Mouse (Mus musculus) adrenal gland, postnatal 36 days (tissue): ENCODE results near the gene Cul9. TPM values are rescaled to one million over a fixed set of nuclear protein-coding genes. Genes with fewer than 3 reads are reported as not detected.
A peak's percentile ranks its signal among the peaks of the same experiment; 100 is the strongest.
"Not testable (repeated sequence)": the region's sequence is repeated elsewhere in the genome, so short reads cannot be mapped to it uniquely, and the experiment has no call there.

Experiments
- DNase-seq, 2 experiments: peaks; one replicate each; pipeline ENCODE4 v3.0.0; 2021; ENCODE audit warnings: mixed read lengths in 1 of 2
- long read RNA-seq, 2 experiments: library from polyadenylated mRNA; stranded (forward); transcript quantifications; one replicate each; pipeline ENCODE4 v2.0.0; 2021; ENCODE audit warnings: borderline sequencing depth in 2 of 2
- total RNA-seq, 2 experiments: library from RNA; stranded (reverse); gene quantifications; 2 replicates each; pipeline ENCODE4 v1.2.3; 2021

Cul9 gene
- total RNA-seq: 10 to 100 TPM; 21.5 to 25.5 TPM
- long read RNA-seq, experiment 1, partial matches to known transcripts: 14 of 17 reads
- long read RNA-seq, experiment 1, other reads (novel, unspliced or antisense): 3 of 17 reads
- long read RNA-seq, experiment 2, partial matches to known transcripts: 6 of 6 reads
- long read RNA-seq, experiment 2, other reads (novel, unspliced or antisense): 0 of 6 reads

DNA sequence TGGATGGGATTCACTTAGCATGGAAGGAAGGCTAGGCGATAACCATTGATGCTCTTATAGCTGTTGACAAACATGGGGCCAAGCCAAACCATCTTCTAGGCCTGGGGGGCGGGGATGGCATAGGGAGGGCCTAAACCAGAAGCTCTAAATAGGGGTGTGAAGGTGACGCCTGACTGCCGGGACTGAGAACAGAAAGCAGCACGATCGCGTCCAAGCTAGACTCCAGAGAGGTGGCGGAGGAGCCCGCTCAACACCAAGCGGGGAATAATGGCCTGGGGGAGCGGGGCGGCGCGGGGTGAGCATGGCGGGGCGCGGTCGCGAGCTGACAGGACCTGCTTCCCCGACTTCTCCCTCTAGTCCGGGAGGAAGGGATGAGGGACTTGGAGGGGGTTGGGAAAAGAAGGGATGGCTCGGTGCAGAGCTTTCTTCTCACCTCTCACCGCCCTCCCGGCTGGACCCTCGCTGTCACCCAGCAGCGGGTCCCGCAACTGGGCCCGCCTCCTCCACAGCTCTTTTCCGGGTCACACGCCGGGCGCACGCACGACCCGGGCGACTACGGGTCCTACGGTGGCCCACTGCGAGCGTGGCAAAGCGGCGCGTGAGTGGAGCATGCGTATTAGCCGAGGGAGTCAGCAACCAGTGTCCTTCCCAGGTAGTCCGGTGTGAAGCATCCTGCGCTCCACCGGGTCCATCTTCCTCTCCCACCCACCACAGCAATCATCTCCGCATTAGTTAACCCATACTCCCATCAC is at the start of gene Cul9:
TSS of gene Cul9 (minus strand) at position 576 of the 752 bp plus-strand sequence.
- DNase-seq: peak; percentile 89 to 91

DNA sequence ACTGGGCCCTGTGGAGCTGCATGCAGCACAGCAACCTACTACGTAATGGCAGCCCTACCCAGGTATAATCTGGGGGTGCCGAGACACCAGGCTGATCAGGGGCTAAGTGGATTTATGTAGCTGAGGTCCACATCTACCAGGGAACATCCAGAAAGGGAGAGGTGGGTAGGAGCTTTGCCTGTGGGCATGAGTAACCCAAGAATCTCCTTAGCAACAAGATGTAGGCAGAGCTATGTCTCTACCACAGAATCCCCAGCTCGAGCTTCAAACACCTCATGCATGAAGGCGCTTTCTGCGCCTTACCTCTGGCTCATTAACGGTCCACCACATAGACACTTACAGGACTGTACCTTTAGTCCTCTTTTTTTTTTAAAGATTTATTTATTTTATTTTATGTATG is 49.1 kb upstream of the Cul9 start:
- DNase-seq: no peak

DNA sequence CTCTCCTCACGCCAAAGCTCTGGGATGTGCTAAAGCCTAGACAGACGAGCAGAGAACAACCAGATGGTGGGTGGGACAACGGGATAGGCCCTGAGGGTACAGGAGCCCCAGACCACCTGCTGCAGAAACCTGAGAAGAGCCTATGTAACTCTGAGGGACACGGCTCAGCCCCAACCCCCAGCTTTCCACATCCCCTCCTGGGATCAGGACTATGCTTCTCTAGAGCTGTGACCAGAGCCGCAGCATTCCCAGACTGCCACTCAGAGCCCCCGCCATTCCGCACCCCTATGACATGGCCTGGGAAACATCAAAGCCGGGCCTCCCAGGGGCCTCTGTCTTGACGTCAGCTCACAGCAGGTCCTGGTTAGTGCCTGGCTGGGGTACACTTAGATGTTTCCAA is 48.4 kb upstream of the Cul9 start:
- DNase-seq: no peak

DNA sequence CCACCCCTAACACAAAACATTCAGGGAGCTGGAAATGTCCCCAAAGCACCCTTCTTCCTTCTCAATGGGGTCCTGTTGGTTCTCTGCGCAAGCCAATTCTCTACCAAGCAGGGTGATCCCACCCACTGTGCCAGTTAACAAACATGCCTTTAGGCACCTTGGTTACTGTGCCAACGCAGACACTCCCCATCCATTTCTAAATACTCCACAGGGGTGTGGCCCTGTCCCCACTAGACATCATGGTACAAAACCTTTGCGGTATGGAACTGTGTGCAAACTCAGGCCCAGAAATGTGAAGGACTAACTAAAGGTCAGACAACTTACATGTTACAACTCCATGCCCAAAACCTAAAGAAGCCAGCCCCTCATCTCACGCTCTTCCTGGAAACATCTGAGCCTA is 46.9 kb upstream of the Cul9 start:
- no peak for DNase-seq

DNA sequence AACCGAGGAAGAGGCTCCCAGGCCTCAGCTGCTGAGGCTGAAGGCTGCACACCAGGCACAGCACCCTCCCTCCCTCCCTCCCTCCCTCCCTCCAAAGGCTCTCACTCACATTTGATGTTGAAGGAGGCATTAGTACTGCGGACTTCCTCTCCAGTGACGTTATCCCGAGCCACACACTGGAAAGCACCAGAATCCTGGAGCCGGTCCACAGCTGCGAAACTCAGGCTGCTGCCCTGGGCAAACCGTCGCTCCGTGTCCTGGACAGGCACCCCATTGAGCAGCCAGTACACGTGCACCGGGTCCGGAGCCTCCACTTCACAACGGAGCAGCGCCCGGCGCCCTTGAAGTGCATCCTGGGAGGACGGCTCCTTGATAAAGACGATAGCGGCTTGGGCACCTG is 45.2 kb upstream of the Cul9 start:
- DNase-seq: peak in 1 of 2 experiments; percentile 22

DNA sequence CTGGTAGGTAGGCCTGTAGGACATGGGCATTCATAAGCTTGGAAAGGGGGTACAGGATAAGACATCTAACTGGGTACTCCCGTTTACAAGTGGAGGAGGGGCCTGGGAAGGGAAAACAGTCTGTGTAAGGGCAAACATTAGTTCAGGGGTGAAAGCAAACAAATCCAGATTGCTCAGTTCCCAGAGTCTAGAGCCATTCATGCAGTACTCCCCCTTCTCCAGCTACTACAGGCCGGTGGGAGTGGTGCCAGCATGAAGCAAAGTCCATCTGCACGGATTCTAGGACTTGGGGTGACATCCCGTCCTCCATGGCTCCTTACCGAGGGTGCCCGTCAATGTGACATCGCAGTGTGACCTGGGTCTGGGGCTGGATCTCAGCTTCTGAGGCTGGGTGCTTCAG is 44.3 kb upstream of the Cul9 start:
- no peak for DNase-seq

DNA sequence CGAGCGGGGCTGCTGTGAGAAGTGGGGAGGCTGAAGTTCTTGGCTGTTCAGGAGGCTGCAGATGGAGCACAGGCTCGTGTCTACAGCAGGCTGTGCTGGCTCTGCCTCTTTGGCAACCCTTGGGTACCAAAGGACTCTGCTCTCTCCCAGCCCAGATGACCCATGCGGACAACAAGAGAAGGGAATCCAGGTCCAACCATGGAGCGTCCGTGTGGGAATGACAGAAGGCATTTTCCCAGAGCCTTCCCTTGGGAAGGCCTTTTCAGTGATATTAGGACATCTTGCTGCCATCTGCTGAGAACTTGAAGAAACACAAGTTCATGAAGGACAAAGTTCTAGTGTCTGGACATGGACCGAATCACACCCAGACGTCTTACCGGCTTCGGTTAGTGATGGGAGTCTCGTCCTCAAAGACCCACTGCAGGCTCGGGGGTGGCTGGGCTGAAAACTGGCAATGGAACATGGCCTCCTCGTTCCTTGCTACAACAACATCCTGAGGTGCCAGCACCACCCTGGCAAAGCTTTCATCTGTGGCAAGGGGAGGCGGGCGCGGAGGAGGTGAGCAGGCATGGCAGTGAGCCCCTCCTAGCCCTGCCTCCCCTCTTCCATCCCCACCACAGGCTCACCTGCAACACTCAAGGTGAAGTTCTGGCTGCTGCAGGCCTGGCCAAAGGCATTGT is 43.6 kb upstream of the Cul9 start:
- DNase-seq: no peak

DNA sequence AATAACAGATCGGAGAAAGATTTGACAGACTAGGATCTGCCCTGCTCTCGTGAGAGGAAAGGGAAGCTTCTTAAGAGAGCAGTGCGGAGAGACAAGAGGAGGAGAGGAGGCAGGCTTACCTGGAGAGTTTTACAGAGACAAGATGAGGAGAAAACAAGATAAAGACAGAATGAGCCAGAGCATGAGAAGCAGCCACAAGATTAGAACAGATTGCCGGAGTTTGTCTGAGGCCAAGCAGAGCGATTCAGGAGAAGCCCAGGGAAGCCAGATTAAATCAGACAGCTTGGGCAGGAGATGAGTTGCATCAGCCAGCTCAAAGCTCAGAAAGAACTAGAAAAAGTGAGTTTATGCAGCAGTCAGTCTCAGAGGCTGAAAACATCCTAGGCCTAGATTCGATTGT is 42.7 kb upstream of the Cul9 start:
- DNase-seq: no peak

DNA sequence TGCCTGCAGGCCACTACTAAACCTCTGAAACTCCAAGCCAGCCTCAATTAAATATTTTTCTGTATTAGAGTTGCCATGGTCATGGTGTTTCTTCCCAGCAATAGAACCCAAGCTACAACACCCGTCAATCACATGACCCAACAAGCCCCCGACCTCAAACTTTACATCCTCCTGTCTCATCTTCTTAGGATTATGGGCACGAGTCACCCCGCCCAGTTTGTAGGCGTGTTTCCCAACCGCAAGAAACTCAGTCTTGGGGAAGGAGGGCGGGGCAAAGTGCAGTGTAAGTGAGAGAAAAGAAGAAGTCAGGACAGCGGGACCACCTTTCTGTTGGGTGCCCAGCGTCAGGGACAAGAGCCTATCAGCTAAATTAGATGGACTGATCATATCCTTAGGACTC is 42.0 kb upstream of the Cul9 start:
- DNase-seq: no peak

DNA sequence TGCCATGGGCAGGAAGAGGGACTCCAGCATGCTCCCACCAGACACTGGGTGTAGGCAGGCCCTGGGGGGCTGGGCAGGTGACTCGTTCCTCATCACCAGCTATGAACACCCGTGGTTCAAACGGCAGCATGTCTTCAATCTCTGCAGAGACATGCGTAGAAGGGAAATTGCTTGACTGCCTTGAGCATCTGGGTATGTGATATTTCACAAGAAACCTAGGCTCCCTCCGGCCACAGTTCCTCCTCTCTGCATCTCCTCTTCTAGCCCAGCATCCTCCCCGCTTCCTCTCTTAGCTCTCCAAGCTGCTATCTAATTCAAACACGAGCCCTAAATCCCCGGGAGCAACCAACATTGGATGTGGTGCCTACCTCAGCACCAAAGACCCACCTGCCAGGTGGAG is 40.1 kb upstream of the Cul9 start:
- DNase-seq: no peak

DNA sequence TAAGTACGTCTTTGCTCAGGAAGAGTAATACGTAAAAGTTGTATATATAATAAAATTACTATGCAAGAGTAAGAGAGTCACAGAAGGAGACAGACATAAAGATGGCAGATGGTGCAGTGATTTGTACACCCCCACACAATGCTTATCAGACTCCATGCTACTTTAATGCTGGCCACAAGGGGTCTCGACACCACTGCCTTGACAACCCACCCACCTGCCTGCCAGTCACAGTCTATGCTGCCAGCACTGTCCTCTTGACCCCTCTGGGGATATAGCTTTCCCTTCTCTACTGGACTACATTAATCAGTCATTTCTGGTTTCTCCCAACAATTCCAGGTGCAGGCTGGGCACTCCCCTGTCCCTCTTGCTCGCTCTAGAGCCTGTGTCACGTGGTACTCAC is 32.5 kb upstream of the Cul9 start:
- no peak for DNase-seq

DNA sequence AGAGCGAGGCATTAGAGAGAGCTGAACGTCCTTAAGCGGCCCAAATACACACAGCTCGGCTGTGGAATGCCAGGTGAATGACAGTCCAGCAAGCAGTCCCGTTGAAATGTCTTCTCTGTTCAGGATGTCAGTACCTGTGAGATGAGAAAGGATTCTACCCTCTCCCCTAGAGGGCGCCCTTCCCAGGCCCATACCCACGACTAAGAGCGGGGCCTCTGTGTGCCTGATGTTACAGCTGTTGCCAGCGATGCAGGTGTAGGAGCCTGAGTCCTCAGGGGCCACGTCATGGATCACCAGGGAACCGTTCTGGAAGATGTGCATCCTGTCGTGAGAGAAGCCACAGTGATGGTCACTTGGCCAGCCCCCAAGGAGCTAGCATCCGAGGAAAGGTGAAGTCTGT is 29.9 kb upstream of the Cul9 start:
- DNase-seq: peak; percentile 14 to 52

DNA sequence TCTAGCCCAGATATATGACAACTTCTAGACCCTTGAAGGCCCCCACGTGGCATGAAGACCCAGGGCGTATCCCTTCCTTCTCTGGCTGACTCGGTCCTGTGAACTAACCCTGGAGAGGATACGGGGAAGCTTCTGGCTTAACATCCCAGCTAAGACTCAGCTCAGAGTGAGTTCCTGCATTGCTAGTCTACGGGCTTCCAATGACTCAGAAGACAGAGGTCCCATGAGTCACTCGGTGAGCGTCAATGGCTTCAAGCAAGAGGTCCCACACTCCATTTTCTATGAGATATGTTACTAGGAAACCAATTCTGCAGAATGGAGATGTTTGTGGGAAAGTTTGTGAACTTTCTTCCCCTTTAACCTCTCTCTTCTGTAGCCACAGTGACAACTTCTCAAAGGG is 28.3 kb upstream of the Cul9 start:
- DNase-seq: peak; percentile 33 to 35

DNA sequence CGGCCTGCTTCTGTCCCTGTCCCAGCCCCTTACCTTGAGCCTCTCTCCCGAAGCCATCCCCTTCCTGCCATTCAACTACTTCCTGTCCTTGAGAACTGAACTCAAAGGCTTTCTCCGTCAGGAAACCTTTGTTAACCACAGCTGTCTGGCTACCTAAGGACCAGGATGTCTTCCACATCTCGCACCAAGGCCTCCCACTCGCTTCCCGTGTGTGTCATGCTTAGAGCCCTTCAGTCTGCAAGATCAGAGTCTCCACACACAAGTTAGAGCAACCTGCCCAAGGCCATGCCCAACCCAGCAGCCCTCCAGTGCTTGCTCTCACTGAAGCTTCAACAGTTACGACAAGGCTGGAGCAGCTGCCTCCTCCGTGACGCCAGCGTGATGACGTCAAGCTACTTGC is 24.8 kb upstream of the Cul9 start:
- DNase-seq: peak in 1 of 2 experiments; percentile 25

DNA sequence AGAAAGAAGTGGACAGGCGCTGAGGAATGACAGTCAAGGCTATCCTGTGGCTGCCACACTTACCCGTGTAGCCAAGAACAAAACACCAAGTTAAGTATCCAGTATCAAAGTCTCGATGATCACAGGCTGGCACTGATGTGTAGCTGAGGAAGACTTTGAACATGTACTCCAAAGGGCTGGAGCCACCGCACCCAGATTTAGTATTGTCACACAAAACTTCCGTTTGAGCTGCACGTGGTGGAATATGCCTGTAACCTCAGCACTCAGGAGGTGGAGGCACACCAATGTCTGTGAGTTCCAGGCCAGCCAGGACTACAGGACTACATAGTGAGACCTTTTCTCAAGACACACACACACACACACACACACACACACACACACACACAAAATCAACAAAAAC is 13.0 kb upstream of the Cul9 start:
- no peak for DNase-seq

DNA sequence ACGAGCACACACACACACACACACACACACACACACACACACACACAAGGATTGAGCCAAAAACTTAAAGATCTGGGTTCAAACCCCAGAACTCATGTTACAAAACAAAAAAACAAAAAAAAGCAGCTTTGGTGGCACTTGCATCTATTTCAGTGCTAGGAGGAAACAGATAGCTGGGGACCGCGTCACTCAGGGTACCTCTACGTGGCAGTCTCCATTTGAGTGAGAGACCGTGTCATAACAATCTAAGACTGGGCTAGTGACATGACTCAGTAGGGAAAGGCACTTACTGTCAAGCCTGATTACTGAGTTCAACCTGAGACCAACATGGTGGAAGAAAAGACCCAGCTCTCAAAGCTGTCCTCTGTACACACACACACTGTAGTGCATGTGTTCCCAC is 12.0 kb upstream of the Cul9 start:
- no peak for DNase-seq

DNA sequence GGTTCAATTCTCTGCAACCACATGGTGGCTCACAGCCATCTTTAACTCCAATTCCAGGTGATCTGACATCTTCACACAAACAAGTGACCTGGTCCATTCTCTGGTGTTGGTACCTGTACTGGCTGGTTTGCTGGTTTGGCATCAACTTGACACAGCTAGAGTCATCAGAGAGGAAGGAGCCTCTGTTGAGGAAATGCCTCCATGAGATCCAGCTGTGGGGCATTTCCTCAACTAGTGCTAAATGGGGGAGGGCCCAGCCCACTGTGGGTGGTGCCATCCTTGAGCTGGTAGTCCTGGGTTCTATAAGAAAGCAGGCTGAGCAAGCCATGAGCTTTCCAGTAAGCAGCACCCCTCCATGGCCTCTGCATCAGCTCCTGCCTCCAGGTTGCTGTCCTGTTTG is 11.1 kb upstream of the Cul9 start:
- not testable (repeated sequence) for DNase-seq

DNA sequence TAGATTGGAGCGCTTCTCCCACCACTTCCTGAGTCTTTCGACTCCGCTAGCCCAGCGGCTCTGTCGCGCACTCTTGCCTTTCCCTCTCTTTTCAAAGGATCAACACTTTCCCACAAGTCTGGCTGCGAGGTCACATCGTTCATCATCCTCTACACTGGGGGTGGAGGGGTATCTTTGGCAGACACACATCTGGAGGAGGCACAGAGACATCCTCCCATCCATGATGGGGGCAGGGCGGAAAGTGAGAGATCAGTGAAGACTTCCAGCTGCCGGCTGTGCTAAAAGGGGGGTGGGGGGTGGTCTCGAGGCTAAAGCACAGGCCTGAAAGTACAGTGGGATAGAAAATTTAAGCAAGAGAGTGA is 10.4 kb upstream of the Cul9 start:
- DNase-seq: peak; percentile 26 to 59

DNA sequence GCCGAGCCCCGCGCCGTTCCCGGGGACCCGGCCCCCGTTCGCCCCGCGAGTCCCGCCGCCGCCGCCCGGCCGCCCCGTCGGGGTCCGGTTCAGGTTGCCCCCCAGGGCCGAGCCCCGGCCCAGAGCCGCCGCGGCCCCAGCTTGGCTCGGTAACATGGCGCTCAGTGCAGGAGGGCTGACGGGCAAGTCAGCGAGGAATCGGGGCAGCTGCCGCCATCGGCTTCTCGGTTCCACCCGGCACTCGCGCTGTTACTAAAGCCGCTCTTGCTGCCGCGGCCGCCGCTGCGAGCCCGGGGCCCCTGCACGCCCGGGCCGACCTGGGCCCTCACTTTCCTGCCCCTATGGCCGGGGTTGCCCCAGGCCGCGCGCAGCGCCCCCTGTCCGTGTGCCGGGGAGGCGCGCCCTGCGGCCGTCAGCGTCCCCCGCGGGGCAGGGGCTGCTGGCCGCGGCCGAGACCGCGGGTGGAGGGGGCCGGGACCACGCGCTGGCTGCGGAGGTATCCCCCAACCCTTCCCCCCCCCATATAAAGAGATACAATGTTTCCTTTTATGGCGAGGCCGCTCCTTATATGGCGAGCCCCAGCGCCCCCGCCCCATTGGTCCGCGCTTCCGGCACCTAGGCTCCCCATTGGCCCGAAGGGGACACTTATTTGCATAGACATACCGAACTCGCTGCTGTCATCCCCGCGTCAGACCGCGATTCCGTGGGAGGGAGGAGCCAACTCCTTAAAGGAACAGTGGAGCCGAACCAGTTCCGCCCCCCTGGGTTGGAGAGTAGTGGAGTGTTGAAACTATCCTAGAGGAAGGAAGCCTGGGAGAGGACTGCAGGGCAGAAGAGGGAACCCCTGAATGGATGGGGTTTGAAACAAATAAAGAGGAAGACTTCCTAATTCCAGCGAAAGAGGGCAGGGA is 9.7 kb upstream of the Cul9 start, which contains the start of gene Srf:
TSS of gene Srf (minus strand) at position 503 of the 911 bp plus-strand sequence.
- peak; percentile 97 to 98 for DNase-seq

DNA sequence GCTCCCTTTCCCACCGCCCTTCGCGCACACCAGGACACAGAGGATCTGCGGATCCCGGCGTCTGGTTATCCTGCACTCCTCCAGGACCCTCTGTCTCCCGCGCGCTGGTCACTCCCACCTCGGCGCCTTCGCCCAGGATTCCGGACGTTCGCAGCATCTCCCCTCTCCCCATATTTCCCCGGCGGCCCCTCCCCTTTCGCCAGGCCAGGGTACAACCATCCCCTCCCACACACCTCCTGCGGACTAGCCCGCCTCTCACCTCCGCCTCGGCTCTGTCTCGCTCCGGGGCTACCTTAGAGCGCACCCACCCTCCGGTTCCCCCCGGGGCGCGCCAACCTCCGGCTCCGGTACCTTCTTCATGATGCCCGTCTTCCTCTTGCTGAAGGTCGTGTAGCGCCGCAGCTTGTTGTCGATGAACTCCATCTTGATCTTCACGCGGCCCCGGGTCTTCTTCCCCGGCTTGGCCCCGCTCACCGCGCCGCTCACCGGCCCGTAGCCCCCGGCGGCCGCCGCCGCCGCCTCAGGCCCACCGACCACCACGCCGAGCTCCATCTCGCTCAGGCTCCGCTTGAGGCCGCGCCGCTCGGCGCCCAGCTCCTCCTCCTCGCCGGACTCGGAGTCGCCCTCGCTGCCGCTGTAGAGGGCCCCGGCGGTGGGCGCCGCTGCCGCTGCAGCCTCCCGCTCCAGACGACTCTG is 8.9 kb upstream of the Cul9 start:
- peak; percentile 46 to 63 for DNase-seq

DNA sequence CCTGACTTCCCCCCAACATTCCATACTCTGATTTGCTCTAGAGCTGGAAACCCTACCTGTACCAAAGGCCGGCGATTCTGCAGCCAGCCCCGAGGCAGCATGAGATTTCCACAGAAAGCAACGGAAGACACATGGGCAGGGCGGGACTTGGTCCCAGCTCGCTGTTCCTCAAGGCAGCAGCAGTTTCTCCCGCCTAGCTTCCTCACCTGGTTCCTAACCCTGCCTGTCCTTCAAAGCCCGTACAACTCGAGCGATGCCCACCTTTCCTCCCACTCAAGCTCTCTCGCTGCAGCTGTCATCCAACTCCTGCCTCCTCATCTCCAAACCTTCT is 8.4 kb upstream of the Cul9 start:
- DNase-seq: peak; percentile 49 to 63

DNA sequence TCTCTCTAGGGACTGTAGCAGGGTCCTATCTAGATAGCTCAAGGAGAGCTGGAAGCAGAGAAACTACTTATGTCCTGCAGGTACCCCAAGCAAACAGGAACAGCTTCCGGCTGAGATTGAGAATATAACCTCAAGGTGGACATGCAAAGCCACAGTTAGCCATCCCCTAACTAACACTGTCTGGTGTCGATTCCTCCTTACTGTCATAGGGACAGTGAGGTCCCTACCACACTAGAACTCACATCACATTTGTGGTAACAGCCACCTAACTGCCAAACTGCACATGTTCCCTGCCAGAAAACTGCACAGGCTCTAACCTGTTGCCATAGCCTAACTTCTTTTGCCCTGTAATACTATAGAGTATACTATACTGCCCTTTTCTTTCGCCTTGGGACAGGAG is 7.7 kb upstream of the Cul9 start:
- DNase-seq: no peak
